Mouse (Mus musculus) MN1 (cell line): ENCODE data around the gene G6pdx.

Experiments
- DNase-seq: peaks from one replicate; pipeline ENCODE4 v3.0.0-alpha.2; 2016; ENCODE audit warnings: low spot score

The G6pdx gene

DNA sequence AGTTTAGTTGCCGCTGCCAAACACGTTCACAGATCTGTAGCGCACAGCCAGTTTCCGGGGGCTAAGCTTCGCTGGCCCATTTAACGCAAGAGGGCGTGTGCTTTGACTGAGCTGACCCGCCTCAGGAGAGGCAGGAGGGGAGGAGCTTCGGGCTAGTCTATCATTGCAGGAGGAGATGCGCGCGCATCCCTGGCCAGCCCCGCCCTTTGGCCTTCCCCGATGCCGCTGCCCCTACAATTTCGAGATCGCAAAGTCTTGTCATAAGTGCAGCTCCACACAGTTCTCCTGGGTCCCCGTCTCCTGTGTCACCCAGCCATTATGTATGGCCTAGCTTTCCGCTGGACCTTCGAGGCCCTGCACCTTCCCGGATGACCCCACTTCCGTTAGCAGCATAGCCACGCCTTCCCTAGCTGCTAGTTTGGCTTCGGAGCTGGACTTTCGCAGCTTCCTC, at the start of gene G6pdx:
Gene G6pdx, minus strand, starts transcription at position 369 of the 451 bp plus-strand sequence.
- DNase-seq = peak; percentile 91

DNA sequence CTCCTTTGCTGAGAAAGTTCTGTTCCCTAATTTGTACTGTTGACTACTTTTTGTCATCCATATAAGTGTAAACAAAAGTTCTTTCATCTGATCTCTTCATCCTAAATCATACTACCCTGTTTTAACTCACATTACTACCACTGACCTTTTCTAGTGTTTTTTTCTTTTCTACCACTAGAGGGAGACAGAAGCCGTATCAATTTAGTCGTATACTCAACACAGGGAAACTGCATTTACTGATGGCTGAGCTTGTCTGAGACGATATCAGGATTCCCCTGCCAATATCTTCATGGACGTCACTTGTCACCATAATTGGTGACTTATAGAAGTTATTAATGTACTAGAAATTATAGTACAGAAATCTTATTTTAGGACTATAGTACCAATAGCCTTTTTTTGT, 23.8 kb upstream of the G6pdx start:
- peak; percentile 56 for DNase-seq

DNA sequence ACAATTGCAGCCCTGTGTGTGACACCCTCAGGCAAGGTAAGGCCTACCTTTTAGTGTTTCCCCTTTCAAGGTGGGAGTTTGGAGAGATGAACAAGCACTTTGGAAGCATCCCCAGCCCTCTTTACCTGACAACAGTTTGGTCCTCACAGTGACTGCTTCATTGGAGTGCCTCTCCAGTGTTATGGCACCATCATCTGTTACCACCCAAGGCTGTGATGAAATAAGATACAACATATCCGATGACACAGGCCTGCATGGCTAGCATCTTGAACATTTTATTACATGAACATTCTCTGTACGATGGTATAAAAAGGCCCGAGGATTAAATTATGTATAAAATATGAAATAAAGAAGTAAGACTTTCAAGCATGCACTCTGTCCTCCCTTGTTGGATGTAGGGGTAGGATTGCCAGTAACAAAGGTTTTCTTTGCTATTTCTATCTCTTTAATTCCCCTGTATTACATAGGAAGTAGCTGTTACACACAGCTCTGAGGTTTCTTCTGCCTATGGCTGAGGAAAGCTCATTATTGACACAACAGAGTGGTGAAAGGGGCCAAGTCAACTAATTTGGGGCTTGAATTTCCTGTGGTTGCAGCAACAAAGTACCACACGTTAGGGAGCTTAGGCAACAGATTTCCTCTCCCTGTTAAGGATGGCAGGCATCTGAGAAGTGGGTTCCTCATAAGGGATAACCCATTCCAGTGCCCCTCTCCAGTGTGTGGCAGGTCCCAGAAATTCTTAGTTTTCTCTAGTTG, 22.3 kb upstream of the G6pdx start:
- DNase-seq = no peak

DNA sequence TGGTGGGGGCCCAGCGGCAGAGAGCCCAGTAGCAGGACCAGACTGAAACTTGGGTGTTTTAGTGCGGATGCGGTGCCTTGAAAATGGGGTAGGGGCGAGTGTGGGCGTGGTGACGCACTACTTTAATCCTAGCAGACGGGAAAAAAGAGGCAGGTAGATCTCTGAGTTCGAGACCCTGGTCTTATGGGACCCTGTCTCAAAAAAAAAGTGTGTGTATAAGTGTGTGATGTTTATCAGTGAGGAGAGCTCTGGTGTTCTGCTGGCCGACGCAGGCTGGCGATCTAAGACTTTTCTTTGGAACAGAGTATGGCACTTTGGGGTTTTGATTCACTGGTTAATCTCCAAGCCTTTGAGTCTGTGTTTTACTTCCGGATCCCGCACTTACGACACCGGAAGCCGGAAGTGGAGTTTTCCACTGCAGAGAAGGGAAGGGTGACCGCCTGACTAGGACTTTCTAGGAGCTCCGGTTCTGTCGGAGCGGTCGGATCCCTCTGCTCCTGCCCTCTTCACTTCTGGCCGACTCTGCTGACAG, 362 bp upstream of the G6pdx start:
- DNase-seq = peak; percentile 79

- DNase-seq = no peak
These were observed 708 bp downstream of the G6pdx start for GRCm38 (mm10) chrX:74428146-74428825.

DNA sequence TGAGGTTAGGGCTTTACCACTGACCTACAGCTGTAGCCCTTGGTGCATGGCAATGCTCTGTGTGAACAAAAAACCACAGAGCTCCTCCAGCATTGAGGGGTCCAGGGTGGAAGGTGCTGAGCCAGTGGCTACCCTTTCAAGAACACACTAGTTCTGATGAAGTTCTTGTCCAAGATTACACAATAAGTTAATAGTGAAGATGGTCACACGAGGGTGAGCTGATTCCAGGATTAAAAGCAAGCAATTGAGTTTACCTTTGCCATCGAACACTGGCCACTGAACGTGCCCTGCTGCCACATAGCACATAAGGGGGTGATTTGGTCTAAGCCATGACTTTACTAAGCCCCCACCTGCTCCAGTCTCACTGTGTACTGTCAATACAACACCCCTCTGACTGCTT, 1.9 kb downstream of the G6pdx start:
- no peak for DNase-seq

DNA sequence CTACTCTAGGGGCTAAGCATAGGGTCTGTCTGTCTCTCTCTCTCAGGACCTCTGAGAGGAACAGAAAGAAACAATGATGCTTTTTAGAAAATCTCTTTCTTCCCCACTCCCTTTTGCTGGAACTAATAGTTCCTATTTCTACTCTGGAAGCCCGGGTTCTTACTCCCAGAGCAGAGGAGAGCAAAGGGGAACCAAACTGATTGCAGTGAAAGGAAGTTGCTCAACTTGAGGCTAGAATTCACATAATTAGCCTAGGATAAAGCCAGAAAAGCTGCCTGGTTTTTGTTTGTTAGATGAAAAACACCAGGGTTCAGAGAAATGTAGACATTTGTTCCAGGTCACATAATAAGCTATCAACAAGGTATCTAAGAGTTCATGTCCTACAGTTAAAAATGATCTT, 2.7 kb downstream of the G6pdx start:
- DNase-seq = no peak

- DNase-seq = peak; percentile 87
These were observed 3.8 kb downstream of the G6pdx start for GRCm38 (mm10) chrX:74425195-74425594.

DNA sequence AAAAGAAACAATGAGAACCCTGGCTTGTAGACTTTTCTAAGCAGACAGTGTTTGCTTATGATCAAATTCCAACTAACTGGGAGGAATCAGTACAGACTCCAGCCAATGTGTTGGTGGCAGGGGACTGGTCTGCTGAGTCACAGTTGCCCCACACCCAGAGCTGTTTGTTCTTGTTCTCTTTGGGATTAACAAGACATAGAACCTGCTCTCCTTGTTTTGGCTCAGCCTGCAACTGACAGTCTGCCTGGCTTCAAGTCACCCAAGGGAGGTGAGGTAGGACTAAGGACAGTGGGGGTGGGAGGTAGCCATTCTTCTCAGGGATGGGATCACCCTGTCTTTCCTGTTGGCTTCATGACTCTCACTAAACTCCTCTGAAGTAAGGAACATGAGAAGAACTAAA, 4.6 kb downstream of the G6pdx start:
- DNase-seq = no peak

- peak; percentile 81 for DNase-seq
These were observed 15.6 kb downstream of the G6pdx start for GRCm38 (mm10) chrX:74413377-74413776.

DNA sequence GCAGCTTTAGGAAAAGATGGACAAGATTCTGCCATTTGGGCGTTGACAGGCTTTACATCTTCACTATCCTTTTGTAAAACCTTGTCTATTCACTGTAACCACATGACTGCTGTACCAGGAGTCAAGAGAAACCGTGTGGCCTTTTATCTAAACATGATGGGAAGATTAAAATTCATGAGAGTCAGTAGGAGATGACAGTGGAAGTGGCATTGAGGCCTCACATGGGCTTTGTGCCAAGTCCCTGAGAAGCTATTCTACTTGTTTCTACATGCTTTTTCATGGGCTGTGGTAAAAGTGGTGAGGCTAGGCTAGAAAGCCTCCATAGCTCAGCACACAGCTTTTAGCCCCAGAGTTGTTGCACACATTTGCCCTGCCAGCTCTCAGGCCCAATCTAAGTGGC, 20.7 kb downstream of the G6pdx start:
- DNase-seq = no peak

DNA sequence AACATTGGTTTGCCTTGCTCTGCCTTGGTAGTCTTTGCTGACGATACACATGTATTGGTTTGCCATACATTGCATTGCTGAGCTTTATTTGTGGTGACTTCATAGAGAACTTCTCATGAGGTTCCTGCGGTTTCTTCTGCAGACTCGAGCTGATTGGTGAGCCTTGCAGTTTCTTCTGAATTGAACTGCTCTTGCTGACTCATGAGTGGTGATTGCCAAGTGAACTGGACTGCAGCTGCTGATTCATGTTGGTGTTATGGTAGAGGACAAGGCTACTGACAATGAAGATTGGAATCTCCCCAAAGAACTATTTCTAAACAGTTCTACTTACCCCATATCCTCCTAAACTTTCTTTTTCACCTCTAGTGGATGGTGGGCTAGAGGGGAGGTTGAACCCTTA, 28.9 kb downstream of the G6pdx start:
- DNase-seq = no peak

DNA sequence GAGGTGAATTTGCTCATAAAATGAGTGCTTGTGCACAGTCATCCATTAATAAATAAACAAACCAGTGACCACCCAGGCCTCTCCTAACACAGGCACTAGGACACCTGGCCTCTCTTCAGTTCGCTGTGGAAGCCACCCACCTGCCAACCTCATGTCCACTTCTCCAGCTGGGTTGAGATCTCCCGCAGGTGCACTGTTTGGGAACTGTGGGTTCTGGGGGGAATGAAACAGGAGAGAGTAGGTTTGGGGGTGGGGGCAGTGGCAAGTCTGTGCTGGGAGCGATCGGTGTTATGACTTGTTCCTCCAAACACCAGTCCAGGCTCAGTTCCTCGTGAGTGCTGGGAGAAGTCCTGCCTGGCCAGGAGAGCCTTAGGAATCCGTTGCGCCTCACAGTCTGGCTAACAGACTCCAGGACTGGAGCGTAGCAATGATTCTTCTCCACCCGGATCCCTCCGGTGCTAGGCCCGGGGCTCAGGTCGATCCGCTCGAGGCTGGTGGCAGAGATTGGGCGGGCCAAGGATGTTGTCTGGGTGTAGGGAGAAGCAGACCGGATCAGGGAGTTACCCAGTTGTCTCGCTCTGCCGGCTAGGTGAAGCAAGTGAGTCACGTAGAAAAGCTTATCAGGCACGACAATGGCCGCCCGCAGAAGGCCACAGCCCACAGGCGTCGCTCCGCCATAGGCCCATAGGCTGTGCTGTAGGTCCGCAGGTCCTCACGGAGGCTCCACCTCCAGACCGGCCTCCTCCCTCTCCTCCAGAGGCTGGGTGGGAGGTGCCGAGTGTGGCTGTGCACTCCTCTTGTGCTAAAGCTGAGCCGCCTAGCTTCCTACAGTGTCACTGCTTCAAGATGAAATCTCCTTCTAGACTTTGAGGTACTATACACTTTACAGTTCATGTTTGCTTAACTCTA, 36.2 kb downstream of the G6pdx start, which contains the start of the genes Fam3a and Ikbkg:
Gene Fam3a, minus strand, starts transcription at position 738 of the 909 bp plus-strand sequence.
Gene Ikbkg, plus strand, starts transcription at position 756 of the 909 bp plus-strand sequence.
- DNase-seq = peak; percentile 91

DNA sequence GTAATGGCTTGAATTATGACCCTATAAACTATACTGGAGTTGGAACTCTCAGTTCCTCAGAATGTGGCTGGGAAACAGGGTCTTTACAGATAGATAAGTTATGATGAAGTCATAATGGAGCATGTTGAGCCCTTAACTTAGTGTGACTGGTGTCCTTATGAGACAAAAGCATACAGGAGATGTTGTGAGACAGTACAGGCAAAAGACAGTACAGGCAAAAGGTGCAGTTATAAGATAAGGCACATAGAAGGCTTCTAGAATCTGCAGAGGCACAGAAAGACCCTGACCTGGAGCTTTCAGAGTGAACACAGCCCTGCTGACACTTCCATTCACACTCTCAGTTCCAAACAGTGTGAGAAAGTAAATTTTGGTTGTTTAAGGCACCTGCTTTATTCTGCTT, 40.8 kb downstream of the G6pdx start:
- DNase-seq = no peak

GRCm38 (mm10) chrX:74384451-74384850, 44.5 kb downstream of the G6pdx start:
- DNase-seq = no peak

- peak; percentile 91 for DNase-seq
These were observed 56.0 kb downstream of the G6pdx start, which contains the start of the genes Ubl4a and Slc10a3 for GRCm38 (mm10) chrX:74372888-74373549. Gene Ubl4a, minus strand, starts transcription at chrX:74373218. Gene Slc10a3, minus strand, starts transcription at chrX:74373349.

DNA sequence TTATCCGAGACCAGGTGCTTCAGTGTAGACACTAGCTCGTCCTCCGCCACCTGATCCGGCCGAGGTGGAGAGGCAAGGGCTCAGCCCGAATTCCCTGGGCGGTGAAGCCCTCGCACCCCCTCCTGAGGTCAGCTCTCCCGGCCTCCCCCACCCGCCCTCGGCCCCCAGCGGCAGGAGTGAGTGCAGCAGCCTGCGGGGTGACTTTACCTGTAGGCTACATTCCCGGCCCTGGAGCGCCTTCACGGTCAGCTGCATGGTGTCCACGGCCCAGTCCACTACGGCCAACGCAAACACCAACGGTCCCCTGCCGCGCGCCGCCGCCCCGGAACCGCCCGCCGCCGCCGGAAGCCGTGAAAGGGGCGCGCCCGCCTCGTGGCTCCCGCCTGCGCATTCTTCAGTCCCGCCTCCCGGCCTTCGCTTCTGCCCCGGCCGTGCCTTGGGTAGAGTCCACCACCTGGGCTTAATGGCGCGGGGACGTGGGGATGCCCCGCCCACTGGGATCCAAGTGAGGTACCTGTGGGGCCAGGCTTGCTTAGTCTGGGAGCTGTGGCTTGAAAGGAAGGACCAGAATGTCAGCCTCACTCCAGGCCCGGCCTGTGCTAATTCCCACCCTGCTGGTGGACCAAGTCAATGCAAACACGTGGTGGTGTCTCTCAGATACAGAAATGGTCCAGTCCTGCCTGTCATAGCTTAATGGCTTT, 60.6 kb downstream of the G6pdx start:
- DNase-seq = peak; percentile 73

GRCm38 (mm10) chrX:74367512-74367911, 61.5 kb downstream of the G6pdx start:
- no peak for DNase-seq
